In genomic region chr1:165282222-165282966, GRCm38 (mm10) we compare ENCODE assay signal across 7 mouse cellular contexts. TPM values are rescaled to one million over a fixed set of nuclear protein-coding genes. Genes with fewer than 3 reads are reported as not detected.
DNase-seq lines count a peak whose midpoint lies in the region; ATAC-seq and TF ChIP-seq lines count a peak whose summit lies in the region.

No protein-coding gene starts in this region.

- H3K36me3 ChIP-seq in lung, embryonic 14.5 days (ENCODE audit: insufficient read depth): no peaks in the 10 kb centered on the region
- H3K36me3 ChIP-seq in heart, embryonic 15.5 days: no peaks in the 10 kb centered on the region

- intact Hi-C loops in left cerebral cortex, postnatal 25 days (cut with DNase I): no loop called here

- H3K4me2 ChIP-seq in lung, embryonic 14.5 days: peak overlapping the region; percentile 83
- peak overlapping the region; percentile 92 for H3K4me2 ChIP-seq in heart, embryonic 15.5 days

- peak overlapping the region; percentile 69 for H3K4me3 ChIP-seq in lung, embryonic 14.5 days (ENCODE audit: low read depth, low read length)
- peak overlapping the region; percentile 60 for H3K4me3 ChIP-seq in heart, embryonic 15.5 days

- peak overlapping the region; percentile 93 for H3K27ac ChIP-seq in lung, embryonic 14.5 days (ENCODE audit: low read depth)
- peak overlapping the region; percentile 54 for H3K27ac ChIP-seq in heart, embryonic 15.5 days

- under 1% methylated on average over 35 of the region's 35 CpGs for WGBS in lung, embryonic 14.5 days
- 1% methylated on average over 35 of the region's 35 CpGs for WGBS in heart, embryonic 15.5 days

- peak; percentile 36; the same call in 1 of the 2 replicates for TF ChIP-seq CTCF in lung, embryonic 14.5 days (IDR thresholded peaks at IDR 0.05; ENCODE audit: low read depth)

- ATAC-seq in lung, embryonic 14.5 days (ENCODE audit: insufficient read depth): peak; percentile 64
- peak; percentile 10; the same call in 1 of the 2 replicates for ATAC-seq in heart, embryonic 15.5 days (replicated peaks; ENCODE audit: insufficient number of reproducible peaks, insufficient read depth, low FRiP score, low read depth)

- no peaks in the 10 kb centered on the region for H3K9me3 ChIP-seq in lung, embryonic 14.5 days (ENCODE audit: low read depth, low read length)
- H3K9me3 ChIP-seq in heart, embryonic 15.5 days (replicated peaks): no peaks in the 10 kb centered on the region

- H3K27me3 ChIP-seq in lung, embryonic 14.5 days (ENCODE audit: insufficient read depth, low read length): no peaks in the 10 kb centered on the region
- no peaks in the 10 kb centered on the region for H3K27me3 ChIP-seq in heart, embryonic 15.5 days

- H3K9ac ChIP-seq in lung, embryonic 14.5 days: peak overlapping the region; percentile 83
- H3K9ac ChIP-seq in heart, embryonic 15.5 days: peak overlapping the region; percentile 71

- DNase-seq in lung, embryonic 14.5 days: peak; percentile 65
- DNase-seq in lung, postnatal 36 days: no peak
- peak; percentile 34 for DNase-seq in embryo, embryonic 11.5 days (ENCODE audit: low read depth, low spot score)
- DNase-seq in lung, postnatal 4 days: peak; percentile 13 to 27
- DNase-seq in left cerebral cortex, postnatal 25 days (ENCODE audit: low spot score in 2 of 2): no peak
- no peak for DNase-seq in ovary, postnatal 14 days (ENCODE audit: low spot score)

- no peaks in the 10 kb centered on the region; the same call in 1 of the 2 replicates for H3K4me1 ChIP-seq in lung, embryonic 14.5 days (ENCODE audit: insufficient read depth)
- peaks cover 13% of the 10 kb centered on the region for H3K4me1 ChIP-seq in heart, embryonic 15.5 days (replicated peaks)

RNA-seq across cellular contexts. Expression of gene Gpr161, which starts 13.2 kb away (rescaled TPM):
- 1.4 TPM in 2 replicates for polyA plus RNA-seq in lung, embryonic 14.5 days (2014; fragmentation: Nextera tagmentation; extraction: Ambion mirVana)
- 0.47 and 0.81 TPM in 2 replicates for polyA plus RNA-seq in heart, embryonic 15.5 days (2015; fragmentation: Nextera tagmentation; extraction: Ambion mirVana)
- total RNA-seq in left cerebral cortex, postnatal 25 days (2021): 1 to 10 TPM; 7.5 to 8.6 TPM

RNA-seq across cellular contexts. Expression of gene Tiprl, which starts 45.6 kb away (rescaled TPM):
- 88.3 and 90.9 TPM in 2 replicates for polyA plus RNA-seq in lung, embryonic 14.5 days (2014; fragmentation: Nextera tagmentation; extraction: Ambion mirVana)
- 86.6 and 87.5 TPM in 2 replicates for polyA plus RNA-seq in heart, embryonic 15.5 days (2015; fragmentation: Nextera tagmentation; extraction: Ambion mirVana)
- 10 to 100 TPM; 59.0 to 60.6 TPM for total RNA-seq in left cerebral cortex, postnatal 25 days (2021)

Comparison
In these comparisons a context has a peak if more than half of its experiments do, and no peak if none do; other contexts are left out.
1. DNase-seq: peak in lung, embryonic 14.5 days (single experiment), embryo, embryonic 11.5 days (single experiment) and lung, postnatal 4 days (2 of 2); none in lung, postnatal 36 days (single experiment), left cerebral cortex, postnatal 25 days (0 of 2) and ovary, postnatal 14 days (single experiment).